Mouse (Mus musculus) embryo, embryonic 10 days (tissue): Measurements from ENCODE around the gene Mul1.

Experiments used
- DNase-seq: peaks from one replicate; pipeline ENCODE4 v3.0.0-alpha.2; 2015; ENCODE audit warnings: low spot score

Mul1 gene

DNA sequence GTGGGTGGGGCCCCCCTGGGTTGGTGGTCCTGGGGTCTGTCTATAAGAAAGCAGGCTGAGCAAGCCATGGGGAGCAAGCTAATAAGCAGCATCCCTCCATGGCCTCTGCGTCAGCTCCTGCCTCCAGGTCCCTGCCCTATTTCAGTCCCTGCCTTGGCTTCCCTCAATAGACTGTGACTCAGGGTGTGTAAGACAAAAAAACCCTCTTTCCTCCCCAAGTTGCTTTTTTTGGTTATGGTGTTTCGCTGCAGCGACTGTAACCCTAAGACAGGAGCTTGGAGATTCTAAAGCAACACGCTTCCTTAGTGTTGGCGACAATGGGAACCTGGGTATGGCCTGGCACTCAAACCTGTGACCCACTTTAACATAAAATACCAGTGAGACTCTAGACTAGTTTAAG, 27.0 kb downstream of the Mul1 start:
- no peak for DNase-seq

DNA sequence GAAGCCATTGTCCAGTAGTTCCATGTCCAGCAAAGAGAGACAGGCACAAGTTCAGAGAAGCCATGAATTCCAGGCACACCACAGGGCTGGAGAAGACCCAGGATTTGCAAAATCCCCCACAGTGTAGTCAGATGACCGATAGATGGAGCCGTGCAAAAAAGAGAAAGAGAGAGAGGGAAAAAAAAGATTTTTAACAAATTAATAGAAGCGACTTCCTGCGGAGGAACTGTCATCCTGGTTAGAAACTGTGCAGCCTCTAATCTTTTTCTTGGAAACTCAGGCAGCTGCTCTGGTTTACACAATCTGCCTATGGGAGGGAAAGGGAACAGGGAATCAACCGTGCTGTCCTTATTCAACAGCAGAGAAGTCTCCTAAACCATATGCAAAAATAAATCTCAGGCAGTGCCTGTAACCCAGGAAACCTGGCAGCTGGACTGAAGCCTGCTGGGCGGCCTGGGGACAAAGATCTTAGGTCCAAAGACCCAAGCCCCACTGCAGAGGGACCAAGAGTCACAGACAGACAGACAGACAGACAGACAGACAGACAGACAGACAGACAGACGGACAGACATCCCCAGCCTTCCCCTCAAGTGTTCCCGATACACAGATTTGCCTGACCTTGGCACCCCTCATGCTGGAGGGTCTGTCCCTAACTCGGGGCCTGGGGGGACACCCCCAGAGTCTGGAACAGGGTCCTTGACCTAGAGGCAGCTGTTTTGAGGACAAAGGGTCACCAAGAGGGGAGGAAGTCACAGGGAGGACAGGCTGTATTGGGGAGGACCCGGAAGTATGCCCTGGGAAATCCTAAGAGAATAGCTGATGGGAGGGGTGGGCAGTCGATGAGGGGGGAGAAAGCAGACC, 28.7 kb downstream of the Mul1 start:
- DNase-seq = peak; percentile 29

GRCm38 (mm10) chr4:138463832-138464487, 29.5 kb downstream of the Mul1 start:
- peak; percentile 65 for DNase-seq

DNA sequence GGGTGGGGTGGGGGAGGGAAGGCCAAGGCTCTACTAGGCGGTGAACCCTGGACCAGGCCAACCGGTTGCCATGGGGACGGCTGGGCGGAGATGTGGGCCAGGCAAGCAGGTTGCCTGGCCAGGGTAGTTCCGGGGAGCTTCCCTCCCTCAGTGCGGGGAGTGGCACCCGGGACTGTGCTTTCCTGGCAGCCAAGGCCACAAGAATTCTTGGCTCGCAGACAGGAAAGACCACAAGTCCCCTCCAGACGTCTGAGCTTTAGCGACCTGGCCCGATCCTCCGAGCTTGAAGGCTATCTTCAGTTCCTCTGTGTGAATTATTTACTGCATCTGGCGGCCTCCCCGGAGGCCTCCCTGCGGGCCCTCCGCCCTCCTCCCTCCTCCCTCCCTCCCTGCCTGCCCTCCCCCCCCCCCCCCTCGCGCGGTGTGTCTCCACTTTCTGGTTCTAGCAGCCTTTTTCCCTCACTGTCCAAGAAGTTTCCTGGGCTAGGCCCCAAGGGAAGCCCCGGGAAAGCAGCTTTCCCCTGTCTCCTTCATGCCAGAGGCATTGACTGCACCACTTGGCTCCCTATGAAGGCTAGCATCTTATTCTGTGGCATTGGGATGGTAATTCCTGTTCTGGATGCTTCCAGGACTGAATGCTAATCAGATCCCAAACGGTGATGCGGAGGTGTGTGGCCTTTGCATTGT, 30.3 kb downstream of the Mul1 start:
- peak; percentile 85 for DNase-seq

- DNase-seq = no peak
Observed at GRCm38 (mm10) chr4:138465446-138465845, 31.0 kb downstream of the Mul1 start.

DNA sequence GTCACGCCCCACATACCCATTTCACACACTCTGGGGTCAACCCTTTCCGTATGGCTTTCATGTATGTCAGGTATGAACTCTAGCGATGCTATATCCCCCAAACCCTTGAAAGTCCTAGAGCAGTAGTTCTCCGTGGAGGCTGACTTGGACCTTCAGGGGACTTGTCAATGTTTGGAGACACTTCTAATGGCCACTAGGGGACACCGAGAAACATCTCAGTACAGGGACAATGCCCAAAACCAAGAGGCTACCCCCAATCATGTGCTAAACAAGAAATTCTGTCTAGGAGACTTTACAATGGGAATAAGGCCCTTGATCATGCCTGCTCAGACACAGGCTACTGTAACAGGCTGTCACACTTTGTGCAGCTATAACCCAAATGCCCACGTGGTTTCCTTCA, 32.2 kb downstream of the Mul1 start:
- no peak for DNase-seq

- no peak for DNase-seq
Observed at GRCm38 (mm10) chr4:138467451-138467850, 33.0 kb downstream of the Mul1 start.

- DNase-seq = no peak
Observed at GRCm38 (mm10) chr4:138469080-138469479, 34.6 kb downstream of the Mul1 start.

- DNase-seq = no peak
Observed at GRCm38 (mm10) chr4:138471241-138471640, 36.8 kb downstream of the Mul1 start.

- no peak for DNase-seq
Observed at GRCm38 (mm10) chr4:138479595-138479994, 45.1 kb downstream of the Mul1 start.

DNA sequence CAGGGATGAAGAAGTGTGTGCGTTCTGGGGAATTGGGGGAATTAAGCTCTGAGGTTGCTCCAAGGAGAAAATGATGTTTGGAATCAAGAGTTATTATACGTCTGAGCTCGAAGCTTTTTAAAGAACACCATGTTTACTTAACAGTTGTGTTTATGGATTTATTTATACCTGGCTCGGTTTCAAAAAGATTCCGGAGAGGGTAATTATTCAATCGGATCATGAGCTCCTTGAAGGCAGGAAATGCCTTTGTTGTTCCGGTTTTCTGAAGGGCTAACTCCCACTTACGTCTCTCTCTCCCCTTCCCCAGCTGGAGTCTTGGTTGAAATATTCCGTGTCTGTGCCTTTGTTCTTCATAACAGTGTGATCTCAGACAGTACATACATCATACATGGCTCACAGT, 46.5 kb downstream of the Mul1 start:
- DNase-seq = no peak

GRCm38 (mm10) chr4:138482721-138483120, 48.2 kb downstream of the Mul1 start:
- no peak for DNase-seq

GRCm38 (mm10) chr4:138488241-138488640, 53.8 kb downstream of the Mul1 start:
- no peak for DNase-seq

GRCm38 (mm10) chr4:138491088-138491487, 56.6 kb downstream of the Mul1 start:
- no peak for DNase-seq
